Mouse (Mus musculus): ENCODE results near the gene Ccdc124. TPM values are rescaled to one million over a fixed set of nuclear protein-coding genes. Genes with fewer than 3 reads are reported as not detected.
A peak's percentile ranks its signal among the peaks of the same experiment; 100 is the strongest.

Gene Ccdc124
- total and polyA plus RNA-seq, 3 experiments = 47.6 to 87.1 TPM; not detected in 1

- TF ChIP-seq POLR2AphosphoS5 (IDR thresholded peaks at IDR 0.05; ENCODE audit: borderline replicate concordance, low read depth, low read length) (no peak), RCOR1 (IDR thresholded peaks at IDR 0.05; ENCODE audit: low read depth, low read length) (no peak), KAT2A (conservative IDR thresholded peaks at IDR 0.05; ENCODE audit: low read depth, low read length) (no peak), SMC3 (IDR thresholded peaks at IDR 0.05; ENCODE audit: low read depth, low read length) (peak; percentile 87), CHD2 (IDR thresholded peaks at IDR 0.05; ENCODE audit: low read length) (no peak), NELFE (IDR thresholded peaks at IDR 0.05; ENCODE audit: low read depth, low read length) (no peak), UBTF (IDR thresholded peaks at IDR 0.05; ENCODE audit: borderline replicate concordance, insufficient read depth, low read depth, low read length) (no peak), JUND (IDR thresholded peaks at IDR 0.05; ENCODE audit: low read depth, low read length) (no peak), ELF1 (IDR thresholded peaks at IDR 0.05; ENCODE audit: low read depth, low read length) (no peak), TAL1 (IDR thresholded peaks at IDR 0.05; ENCODE audit: low read length) (no peak), MEF2A (IDR thresholded peaks at IDR 0.05; ENCODE audit: extremely low read depth, insufficient replicate concordance, low read depth, low read length, poor library complexity, severe bottlenecking) (no peak), RAD21 (IDR thresholded peaks at IDR 0.05; ENCODE audit: low read depth, low read length) (peak; percentile 87), MAZ (IDR thresholded peaks at IDR 0.05; ENCODE audit: low read depth, low read length) (no peak), ZNF384 (IDR thresholded peaks at IDR 0.05; ENCODE audit: low read depth, low read length) (peak; percentile 25; the same call in 1 of the 2 replicates), EP300 (IDR thresholded peaks at IDR 0.05; ENCODE audit: low read depth in 1 of 2, low read length in 2 of 2) (no peak)
These were observed 4.1 kb downstream of the Ccdc124 start (continued) for GRCm38 (mm10) chr8:70869601-70870041.

- TF ChIP-seq ELF1 (IDR thresholded peaks at IDR 0.05; ENCODE audit: low read depth, low read length) (no peak), MAX (IDR thresholded peaks at IDR 0.05; ENCODE audit: low read length) (no peak), MAFK (IDR thresholded peaks at IDR 0.05; ENCODE audit: borderline replicate concordance, low read depth, low read length) (no peak), ZC3H11A (IDR thresholded peaks at IDR 0.05; ENCODE audit: low read depth, low read length) (no peak), MYB (IDR thresholded peaks at IDR 0.05; ENCODE audit: low read depth, low read length) (no peak)
- Histone ChIP-seq H3K4me1 (ENCODE audit: control insufficient read depth in 1 of 2, insufficient read depth in 2 of 2, low read length in 2 of 2) (peaks cover 0 to 11% of the 10 kb centered on the region in 2 experiments; a peak in 1 of 4 replicates), H3K27me3 (ENCODE audit: control insufficient read depth in 1 of 2, insufficient read depth in 2 of 2, low read length in 2 of 2) (no peaks in the 10 kb centered on the region), H3K27ac (ENCODE audit: control insufficient read depth, low read depth, low read length) (no peak overlapping the region), H3K9me3 (replicated peaks; ENCODE audit: insufficient read depth, low read length) (no peaks in the 10 kb centered on the region), H3K9ac (ENCODE audit: control insufficient read depth, low read depth, low read length, poor library complexity, severe bottlenecking) (no peak overlapping the region), H3K36me3 (ENCODE audit: control insufficient read depth in 1 of 2, insufficient read depth in 2 of 2, low read length in 2 of 2) (peaks cover 0 to 2% of the 10 kb centered on the region in 2 experiments; a peak in 1 of 4 replicates), H3K4me3 (ENCODE audit: control insufficient read depth in 1 of 2, insufficient read depth in 1 of 2, low read depth in 2 of 2, low read length in 2 of 2) (no peak overlapping the region), H3K79me2 (ENCODE audit: control insufficient read depth, insufficient read depth, low read length, poor library complexity) (peaks cover 5% of the 10 kb centered on the region)
- no peak for DNase-seq (ENCODE audit: low read depth, low spot score)
These were observed 4.5 kb downstream of the Ccdc124 start for GRCm38 (mm10) chr8:70869199-70869571.

Measured in MEL (cell line).